Mouse (Mus musculus) ES-E14 (cell line): Measurements from ENCODE around the gene Csrp1.

Experiments used
- HCFC1 ChIP-seq: IDR thresholded peaks from 2 replicates; pipeline ENCODE4 v1.6.1; 2012; ENCODE audit warnings: low read length, inconsistent platforms, borderline replicate concordance; ENCODE audit not compliant: insufficient read depth
- MAFK ChIP-seq: IDR thresholded peaks from 2 replicates; pipeline ENCODE4 v1.6.1; 2014; ENCODE audit warnings: mild to moderate bottlenecking, low read depth, low read length, inconsistent platforms; ENCODE audit not compliant: insufficient read depth

DNA sequence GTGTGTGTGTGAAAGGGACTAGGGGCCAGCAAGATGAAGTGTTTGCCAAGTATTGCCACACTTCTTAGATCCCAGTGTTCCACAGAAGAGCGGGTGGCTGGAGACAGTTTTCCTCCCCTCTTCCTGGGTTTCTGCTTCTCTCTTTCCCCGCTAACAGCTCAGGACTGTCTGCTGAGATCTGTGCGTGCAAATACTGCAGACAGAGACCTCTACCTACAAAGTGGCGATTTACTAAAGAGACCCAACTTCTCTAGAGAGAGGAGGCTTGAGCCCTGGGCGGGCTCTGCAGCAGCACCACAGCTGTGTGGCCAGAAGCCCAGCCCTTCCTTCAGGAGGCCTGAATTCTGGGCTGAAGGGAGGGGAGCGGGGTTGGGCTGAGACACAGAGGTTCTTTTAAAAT, 34.5 kb upstream of the Csrp1 start:
- no peak for TF ChIP-seq HCFC1
- TF ChIP-seq MAFK, result no peak
